Mouse (Mus musculus) brain, embryonic 14.5 days (tissue): ENCODE results near the gene Capn15.

Source experiments
- CTCF ChIP-seq: fragments of 200-500 bp; IDR thresholded peaks from 2 replicates; pipeline ENCODE4 v1.5.1; 2012; ENCODE audit warnings: inconsistent platforms, mild to moderate bottlenecking, moderate library complexity, borderline replicate concordance; ENCODE audit not compliant: insufficient read depth, insufficient read length; ENCODE audit errors: extremely low read depth
- POLR2A ChIP-seq: fragments of 200-500 bp; IDR thresholded peaks from 2 replicates; pipeline ENCODE4 v1.6.1; 2012; ENCODE audit warnings: mild to moderate bottlenecking, inconsistent platforms, borderline replicate concordance; ENCODE audit not compliant: poor library complexity, insufficient read depth, insufficient read length, severe bottlenecking; ENCODE audit errors: extremely low read depth

- TF ChIP-seq POLR2A, result no peak
- no peak for TF ChIP-seq CTCF
Measured at GRCm38 (mm10) chr17:26021728-26022341, 36.2 kb upstream of the Capn15 start.
